Mouse (Mus musculus) myocyte (in vitro differentiated cells): Measurements from ENCODE around the gene Kcnk7. TPM values are rescaled to one million over a fixed set of nuclear protein-coding genes. Genes with fewer than 3 reads are reported as not detected.
A peak's percentile ranks its signal among the peaks of the same experiment; 100 is the strongest.

Experiments used
- H3K27me3 ChIP-seq: one replicate; pipeline ENCODE4 v1.6.1; 2011; ENCODE audit not compliant: control insufficient read depth, insufficient read depth, insufficient read length
- H3K36me3 ChIP-seq: one replicate; pipeline ENCODE4 v1.6.1; 2011; ENCODE audit not compliant: control insufficient read depth, insufficient read depth
- H3K4me2 ChIP-seq: one replicate; pipeline ENCODE4 v1.6.1; 2011; ENCODE audit warnings: low read depth, control low read depth
- H3K4me3 ChIP-seq: one replicate; pipeline ENCODE4 v1.5.1; 2011; ENCODE audit warnings: mild to moderate bottlenecking, control low read depth, moderate library complexity
- H3K79me2 ChIP-seq: one replicate; pipeline ENCODE4 v1.6.1; 2011; ENCODE audit not compliant: control insufficient read depth, insufficient read depth
- H3ac ChIP-seq: one replicate; pipeline ENCODE4 v1.6.1; 2011; ENCODE audit not compliant: control insufficient read depth, insufficient read length
- POLR2AphosphoS2 ChIP-seq: IDR thresholded peaks from one replicate; pipeline ENCODE4 v1.6.1; 2011; ENCODE audit warnings: low read depth, control low read depth; ENCODE audit not compliant: insufficient read length
- REST ChIP-seq: IDR thresholded peaks from one replicate; pipeline ENCODE4 v1.6.1; 2011; ENCODE audit warnings: mild to moderate bottlenecking, control low read depth, moderate library complexity; ENCODE audit not compliant: insufficient read depth, insufficient read length
- polyA plus RNA-seq: library from polyadenylated mRNA; unstranded; fragments of >200 nt; fragmentation: generic; extraction: Trizol; gene quantifications from one replicate; pipeline ENCODE4 v1.2.1, GENCODE M21; 2012; ENCODE audit warnings: missing spikeins

Kcnk7 gene
- polyA plus RNA-seq, 1 experiment = 0.12 TPM

DNA sequence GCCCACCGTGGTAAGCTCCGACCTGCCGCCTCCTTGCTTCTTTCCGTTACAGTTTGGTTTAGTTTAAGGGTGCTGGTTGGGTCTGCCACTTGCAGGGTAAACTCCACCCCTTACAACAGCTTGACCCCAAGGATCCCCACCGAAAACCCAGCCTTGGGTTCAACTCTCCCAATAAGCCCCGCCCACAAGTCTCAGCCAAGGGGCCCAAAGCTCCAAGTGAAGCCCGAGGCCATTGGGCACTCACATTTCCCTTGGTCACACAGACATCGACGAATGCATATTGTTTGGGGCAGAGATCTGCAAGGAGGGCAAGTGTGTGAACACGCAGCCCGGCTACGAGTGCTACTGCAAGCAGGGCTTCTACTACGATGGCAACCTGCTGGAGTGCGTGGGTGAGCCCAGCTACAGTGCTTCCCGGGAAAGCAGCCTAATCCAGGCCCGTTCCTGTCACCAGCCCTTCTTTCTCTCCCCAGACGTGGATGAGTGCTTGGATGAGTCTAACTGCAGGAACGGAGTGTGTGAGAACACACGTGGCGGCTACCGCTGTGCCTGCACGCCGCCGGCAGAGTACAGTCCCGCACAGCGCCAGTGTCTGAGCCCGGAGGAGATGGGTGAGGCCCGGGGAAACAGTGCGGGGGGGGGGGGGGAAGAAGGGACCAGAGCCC, 52.3 kb downstream of the Kcnk7 start:
- Histone ChIP-seq H3K27me3 (no peaks in the 10 kb centered on the region), H3K4me3 (no peak overlapping the region)

More for the DNA sequence above, 52.3 kb downstream of the Kcnk7 start:
- Histone ChIP-seq H3K79me2 (no peaks in the 10 kb centered on the region), H3ac (no peak overlapping the region), H3K36me3 (peaks cover 7% of the 10 kb centered on the region), H3K4me2 (no peak overlapping the region)
- TF ChIP-seq REST = no peak
- TF ChIP-seq POLR2AphosphoS2 = peak; percentile 57

Other genes starting within 250 kb of the Kcnk7 start
- gene Ccdc85b, start 246.5 kb upstream of the Kcnk7 start, polyA plus RNA-seq = 10.7 TPM
- gene Fibp, start 243.8 kb upstream of the Kcnk7 start, polyA plus RNA-seq = 122 TPM
- gene Ctsw, start 235.9 kb upstream of the Kcnk7 start, polyA plus RNA-seq = 7.2 TPM
- 81.3 TPM for gene Efemp2, start 230.4 kb upstream of the Kcnk7 start, polyA plus RNA-seq
- 66.4 TPM for gene Mus81, start 216.0 kb upstream of the Kcnk7 start, polyA plus RNA-seq
- 948 TPM for gene Cfl1, start 213.9 kb upstream of the Kcnk7 start, polyA plus RNA-seq
- 0.17 TPM for gene 1700020D05Rik, start 200.6 kb upstream of the Kcnk7 start, polyA plus RNA-seq
- gene Snx32, start 193.8 kb upstream of the Kcnk7 start, polyA plus RNA-seq = 7.8 TPM
- not detected for gene Ovol1, start 143.7 kb upstream of the Kcnk7 start, polyA plus RNA-seq
- gene Ap5b1, start 136.3 kb upstream of the Kcnk7 start, polyA plus RNA-seq = 3.2 TPM
- 31.9 TPM for gene Rnaseh2c, start 102.5 kb upstream of the Kcnk7 start, polyA plus RNA-seq
- 37.1 TPM for gene Kat5, start 94.1 kb upstream of the Kcnk7 start, polyA plus RNA-seq
- gene Rela, start 66.9 kb upstream of the Kcnk7 start, polyA plus RNA-seq = 58.0 TPM
- 14.4 TPM for gene Sipa1, start 40.7 kb upstream of the Kcnk7 start, polyA plus RNA-seq
- gene Map3k11, start 15.6 kb upstream of the Kcnk7 start, polyA plus RNA-seq = 19.0 TPM
- 34.9 TPM for gene Pcnx3, start 15.5 kb upstream of the Kcnk7 start, polyA plus RNA-seq
- 97.4 TPM for gene Ehbp1l1, start 21.9 kb downstream of the Kcnk7 start, polyA plus RNA-seq
- gene Fam89b, start 25.3 kb downstream of the Kcnk7 start, polyA plus RNA-seq = 77.4 TPM
- gene Ltbp3, start 36.5 kb downstream of the Kcnk7 start, polyA plus RNA-seq = 100 TPM
- 73.5 TPM for gene Scyl1, start 67.1 kb downstream of the Kcnk7 start, polyA plus RNA-seq
- gene Frmd8, start 170.9 kb downstream of the Kcnk7 start, polyA plus RNA-seq = 22.3 TPM
- gene Slc25a45, start 173.4 kb downstream of the Kcnk7 start, polyA plus RNA-seq = 5.2 TPM
- 0.31 TPM for gene Tigd3, start 189.8 kb downstream of the Kcnk7 start, polyA plus RNA-seq
- 78.5 TPM for gene Dpf2, start 208.6 kb downstream of the Kcnk7 start, polyA plus RNA-seq
- gene Cdc42ep2, start 220.4 kb downstream of the Kcnk7 start, polyA plus RNA-seq = 16.2 TPM